Comparison of ENCODE assay signal across 18 mouse cellular contexts in the genomic region with DNA sequence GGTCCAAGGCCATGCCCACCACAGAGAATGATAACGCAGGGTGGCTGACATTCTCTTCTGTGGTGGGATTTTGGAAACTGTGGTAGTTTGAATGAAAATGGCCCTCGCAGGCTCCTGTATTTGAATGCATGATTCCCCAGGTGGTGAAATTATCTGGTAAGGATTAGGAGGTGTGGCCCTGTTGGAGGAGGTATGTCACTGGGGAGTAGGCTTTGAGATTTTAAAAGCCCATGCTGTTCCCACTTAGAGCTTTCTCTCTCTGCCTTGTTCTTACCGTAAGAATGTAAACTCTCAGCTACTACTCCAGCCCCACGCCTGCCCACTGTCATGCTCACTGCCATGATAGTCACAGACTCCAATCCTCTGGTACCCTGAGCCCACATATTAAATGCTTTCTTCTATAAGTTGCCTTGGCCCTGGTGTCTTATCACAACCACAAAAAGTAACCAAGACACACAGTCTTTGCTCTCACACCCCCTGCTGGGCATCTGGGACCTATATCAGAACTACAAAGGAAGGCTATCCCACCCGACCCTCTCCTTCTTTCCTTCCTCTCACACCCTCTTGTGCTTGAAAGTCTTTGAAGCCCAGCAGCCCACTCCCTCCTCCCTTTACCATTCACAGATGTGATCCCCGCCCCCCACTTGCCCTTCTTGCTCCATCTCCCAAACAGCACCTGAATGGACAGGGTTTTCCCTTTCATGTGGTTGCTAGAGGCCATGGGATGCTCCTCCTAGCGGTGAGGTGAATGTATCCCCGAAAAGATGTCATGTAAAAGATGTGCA.
DNase-seq lines count a peak whose midpoint lies in the region; ATAC-seq and TF ChIP-seq lines count a peak whose summit lies in the region.
"Had no signal": no experiment of that assay in that cellular context is flagged by ENCODE, and none has a peak within 500 bp of the region (broad histone marks: within the 10 kb centered on the region; RNA-seq: fewer than 3 reads in every experiment).

No protein-coding gene starts in this region.

- H3K4me2 ChIP-seq in liver, embryonic 11.5 days, result peak overlapping the region; percentile 4; the same call in 1 of the 2 replicates
- H3K4me2 ChIP-seq in liver, embryonic 14.5 days (ENCODE audit: low read depth), result peak overlapping the region; percentile 34
- H3K4me2 ChIP-seq: hindbrain, embryonic 14.5 days; lung, embryonic 15.5 days had no signal

- no peak for ATAC-seq in liver, embryonic 11.5 days (replicated peaks; ENCODE audit: low FRiP score)
- ATAC-seq in Patski, result no peak
- ATAC-seq in liver, embryonic 14.5 days (ENCODE audit: insufficient read depth), result peak; percentile 4; the same call in 1 of the 2 replicates

- TF ChIP-seq CTCF in Patski (IDR thresholded peaks at IDR 0.05), result peak; percentile 9
- TF ChIP-seq CTCF in liver, embryonic 14.5 days (IDR thresholded peaks at IDR 0.05; ENCODE audit: low read depth), result peak; percentile 49

- in situ Hi-C loops in Patski (cut with MboI; ENCODE audit: low pct_unique_long_range_greater_than_20kb), result no loop called here

- 29% methylated on average over 8 of the region's 8 CpGs for WGBS in liver, embryonic 11.5 days
- 32% methylated on average over 8 of the region's 8 CpGs for WGBS in liver, embryonic 14.5 days (ENCODE audit: insufficient replicate concordance)

- H3K27me3 ChIP-seq in liver, embryonic 11.5 days (replicated peaks; ENCODE audit: control insufficient read depth, insufficient read depth, low read length), result peaks cover 5% of the 10 kb centered on the region; the same call in 1 of the 2 replicates
- H3K27me3 ChIP-seq in Patski, result peaks cover 62% of the 10 kb centered on the region
- no peaks in the 10 kb centered on the region for H3K27me3 ChIP-seq in liver, embryonic 14.5 days (ENCODE audit: control insufficient read depth, insufficient read depth, low read length)
- H3K27me3 ChIP-seq: CH12.LX; lung, embryonic 15.5 days had no signal

- H3K36me3 ChIP-seq in liver, embryonic 11.5 days (ENCODE audit: control insufficient read depth, insufficient read depth, low read length), result no peaks in the 10 kb centered on the region
- no peaks in the 10 kb centered on the region for H3K36me3 ChIP-seq in liver, embryonic 14.5 days (replicated peaks; ENCODE audit: control insufficient read depth, insufficient read depth, low read depth)
- H3K36me3 ChIP-seq: limb, embryonic 10.5 days; lung, embryonic 15.5 days had no signal

- H3K27ac ChIP-seq in liver, embryonic 11.5 days (ENCODE audit: low read depth, low read length), result peak overlapping the region; percentile 61
- peak overlapping the region; percentile 52 for H3K27ac ChIP-seq in liver, embryonic 14.5 days
- H3K27ac ChIP-seq: hindbrain, embryonic 14.5 days; limb, embryonic 10.5 days; lung, embryonic 15.5 days had no signal

- no peak for TF ChIP-seq EP300 in liver, embryonic 14.5 days (IDR thresholded peaks at IDR 0.05; ENCODE audit: low read depth)

- POLR2A ChIA-PET in Patski (lab: Charles Lee), result no interaction called here

- peaks cover 25% of the 10 kb centered on the region for H3K4me1 ChIP-seq in liver, embryonic 11.5 days (replicated peaks; ENCODE audit: control insufficient read depth, insufficient read depth, low read length)
- H3K4me1 ChIP-seq in liver, embryonic 14.5 days (replicated peaks; ENCODE audit: control insufficient read depth in 2 of 2, insufficient read depth in 2 of 2, low read length in 1 of 2), result peaks cover 11 to 29% of the 10 kb centered on the region in 2 experiments
- H3K4me1 ChIP-seq: lung, embryonic 15.5 days had no signal

- no peak overlapping the region for H3K4me3 ChIP-seq in liver, embryonic 11.5 days (ENCODE audit: low read depth, low read length)
- no peak overlapping the region for H3K4me3 ChIP-seq in liver, embryonic 14.5 days (ENCODE audit: insufficient read depth in 1 of 2, low read depth in 2 of 2, low read length in 2 of 2)
- H3K4me3 ChIP-seq: limb, embryonic 10.5 days; lung, embryonic 15.5 days had no signal

- CTCF ChIA-PET in Patski (lab: Charles Lee), result no interaction called here

- no peak overlapping the region for H3K9ac ChIP-seq in liver, embryonic 11.5 days (ENCODE audit: low read depth, low read length)
- no peak overlapping the region for H3K9ac ChIP-seq in liver, embryonic 14.5 days (replicated peaks)
- H3K9ac ChIP-seq: hindbrain, embryonic 14.5 days; lung, embryonic 15.5 days had no signal

- no peak for DNase-seq in liver, embryonic 11.5 days (ENCODE audit: low spot score)
- DNase-seq in liver (no peak), ES-CJ7 (ENCODE audit: low read depth, low spot score) (peak; percentile 87), Patski (ENCODE audit: low read depth, low spot score) (no peak)
- no peak for DNase-seq in liver, embryonic 14.5 days (ENCODE audit: low read depth in 3 of 3, low spot score in 3 of 3)
- DNase-seq in ovary, postnatal 10 days (ENCODE audit: low spot score), result no peak
- no peak for DNase-seq in adrenal gland, adult 2 months
- DNase-seq: adrenal gland, postnatal 25 days; cerebellum, adult 9-11 months; gastrocnemius, postnatal 14 days; heart, postnatal 10 days; kidney, adult 18-20 months; kidney, postnatal 4 days; right cerebral cortex, postnatal 25 days had no signal

- H3K9me3 ChIP-seq in liver, embryonic 11.5 days (ENCODE audit: control insufficient read depth, low read length), result no peaks in the 10 kb centered on the region
- no peaks in the 10 kb centered on the region for H3K9me3 ChIP-seq in liver, embryonic 14.5 days (ENCODE audit: control insufficient read depth, low read length)
- H3K9me3 ChIP-seq: limb, embryonic 10.5 days; lung, embryonic 15.5 days had no signal
